Mouse (Mus musculus): ENCODE measurements around the gene Ercc5.

- no peak for TF ChIP-seq CTCF (IDR thresholded peaks at IDR 0.05; ENCODE audit: extremely low read depth, insufficient read depth, low read length)
- TF ChIP-seq POLR2A (IDR thresholded peaks at IDR 0.05; ENCODE audit: extremely low read depth, insufficient read depth, low read length): no peak
Measured at GRCm38 (mm10) chr1:44202876-44203275, 55.3 kb downstream of the Ercc5 start.

All from cortical plate, adult 2 months (tissue).